Mouse (Mus musculus) midbrain, embryonic 15.5 days (tissue): Measurements from ENCODE around the gene Ice1. TPM values are rescaled to one million over a fixed set of nuclear protein-coding genes. Genes with fewer than 3 reads are reported as not detected.

ENCODE experiments used
- ATAC-seq: fragments of 200-750 bp; cut with Nextera tagmentation; replicated peaks from 2 replicates; pipeline ENCODE4 v1.8.0; 2017; ENCODE audit warnings: moderate TSS enrichment
- H3K27ac ChIP-seq: fragments of 300-500 bp; sonication (generic); 2 replicates; pipeline ENCODE4 v1.5.1; 2015; ENCODE audit warnings: mild to moderate bottlenecking, inconsistent platforms
- H3K27me3 ChIP-seq: fragments of 300-500 bp; sonication (generic); replicated peaks from 2 replicates; pipeline ENCODE4 v1.6.1; 2015; ENCODE audit warnings: inconsistent platforms
- H3K36me3 ChIP-seq: fragments of 300-500 bp; sonication (generic); replicated peaks from 2 replicates; pipeline ENCODE4 v1.6.1; 2015; ENCODE audit warnings: inconsistent platforms
- H3K4me1 ChIP-seq: fragments of 300-500 bp; sonication (generic); 2 replicates; pipeline ENCODE4 v1.6.1; 2015; ENCODE audit warnings: inconsistent platforms
- H3K4me2 ChIP-seq: fragments of 300-500 bp; sonication (generic); 2 replicates; pipeline ENCODE4 v1.6.1; 2015; ENCODE audit warnings: inconsistent platforms, mild to moderate bottlenecking, moderate library complexity
- H3K4me3 ChIP-seq: fragments of 300-500 bp; sonication (generic); 2 replicates; pipeline ENCODE4 v1.5.1; 2015; ENCODE audit warnings: mild to moderate bottlenecking, inconsistent platforms
- H3K9ac ChIP-seq: fragments of 300-500 bp; sonication (generic); 2 replicates; pipeline ENCODE4 v1.6.1; 2015; ENCODE audit warnings: mild to moderate bottlenecking, inconsistent platforms
- H3K9me3 ChIP-seq: fragments of 300-500 bp; sonication (generic); 2 replicates; pipeline ENCODE4 v1.6.1; 2016; ENCODE audit warnings: inconsistent platforms
- WGBS: fragments of 180-500 bp; shearing (Covaris S2); methylation state at CpG from one replicate; pipeline ENCODE4 v1.1.7; 2015; ENCODE audit warnings: mixed read lengths; 5-methylcytosine and 5-hydroxymethylcytosine counted together
- polyA plus RNA-seq: library from polyadenylated mRNA; unstranded; fragments of >200 nt; fragmentation: Nextera tagmentation; extraction: Ambion mirVana; gene quantifications from 2 replicates; pipeline ENCODE4 v1.2.1, GENCODE M21; 2015

Gene Ice1
- polyA plus RNA-seq, 1 experiment from 2014 or later, result 40.1 TPM

- no peak for ATAC-seq
- Histone ChIP-seq H3K9me3 (no peaks in the 10 kb centered on the region), H3K36me3 (peaks cover 54% of the 10 kb centered on the region), H3K4me2 (no peak overlapping the region), H3K4me3 (no peak overlapping the region), H3K27ac (no peak overlapping the region), H3K4me1 (no peaks in the 10 kb centered on the region), H3K27me3 (no peaks in the 10 kb centered on the region), H3K9ac (no peak overlapping the region)
- WGBS, result 80% methylated on average over 12 of the region's 12 CpGs
Observed at GRCm38 (mm10) chr13:70599964-70600619, 37.3 kb downstream of the Ice1 start.

DNA sequence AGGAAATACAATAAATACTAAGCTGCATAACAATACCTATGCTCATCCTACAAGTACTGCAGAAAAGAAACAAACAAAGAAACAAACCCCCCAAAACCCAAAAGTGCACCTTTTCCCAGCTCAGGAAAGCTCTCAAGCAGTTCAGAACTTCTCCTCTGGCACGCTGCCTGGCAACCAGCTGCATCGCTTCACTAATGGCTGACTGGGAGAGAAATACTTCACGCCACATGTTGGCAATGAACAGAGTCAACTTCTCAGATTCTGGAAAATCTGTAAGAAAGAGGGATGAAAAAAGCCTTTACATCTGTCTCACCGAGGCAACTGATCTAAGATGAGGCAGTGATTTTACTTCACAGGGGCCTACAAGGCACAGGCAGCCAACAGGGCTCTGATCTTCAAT lies 38.5 kb downstream of the Ice1 start:
- H3K4me3 ChIP-seq, result no peak overlapping the region
- no peak overlapping the region for H3K27ac ChIP-seq
- no peaks in the 10 kb centered on the region for H3K4me1 ChIP-seq
- no peak for ATAC-seq
- no peaks in the 10 kb centered on the region for H3K27me3 ChIP-seq
- no peak overlapping the region for H3K9ac ChIP-seq
- no peaks in the 10 kb centered on the region for H3K9me3 ChIP-seq
- H3K4me2 ChIP-seq, result no peak overlapping the region
- H3K36me3 ChIP-seq, result peaks cover 64% of the 10 kb centered on the region
- WGBS, result 85% methylated on average over 4 of the region's 4 CpGs

DNA sequence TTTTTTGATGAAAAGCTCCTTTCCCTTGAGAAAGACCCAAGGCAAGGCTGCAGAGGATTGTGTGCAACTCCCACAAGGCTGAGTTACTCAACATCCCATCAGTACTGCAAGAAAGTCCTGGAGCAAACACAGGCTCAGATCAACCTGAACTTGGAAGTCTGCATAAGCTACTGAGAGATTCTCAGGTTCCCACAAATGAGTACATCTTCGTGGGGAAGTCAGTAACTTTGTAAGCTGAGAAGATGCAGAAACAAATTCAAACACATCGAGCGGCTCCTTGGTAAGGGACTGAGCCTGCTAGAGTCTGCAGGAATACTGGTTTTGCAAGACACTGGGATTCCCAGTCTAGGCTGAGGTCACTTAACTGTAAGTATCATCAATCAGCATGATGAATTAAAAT lies 40.5 kb downstream of the Ice1 start:
- no peak overlapping the region for H3K27ac ChIP-seq
- H3K36me3 ChIP-seq, result peaks cover 65% of the 10 kb centered on the region
- 95% methylated on average over 3 of the region's 3 CpGs for WGBS
- no peak overlapping the region for H3K9ac ChIP-seq
- no peak for ATAC-seq
- no peaks in the 10 kb centered on the region for H3K27me3 ChIP-seq
- no peak overlapping the region for H3K4me2 ChIP-seq
- H3K4me3 ChIP-seq, result no peak overlapping the region
- no peaks in the 10 kb centered on the region for H3K9me3 ChIP-seq
- H3K4me1 ChIP-seq, result no peaks in the 10 kb centered on the region

DNA sequence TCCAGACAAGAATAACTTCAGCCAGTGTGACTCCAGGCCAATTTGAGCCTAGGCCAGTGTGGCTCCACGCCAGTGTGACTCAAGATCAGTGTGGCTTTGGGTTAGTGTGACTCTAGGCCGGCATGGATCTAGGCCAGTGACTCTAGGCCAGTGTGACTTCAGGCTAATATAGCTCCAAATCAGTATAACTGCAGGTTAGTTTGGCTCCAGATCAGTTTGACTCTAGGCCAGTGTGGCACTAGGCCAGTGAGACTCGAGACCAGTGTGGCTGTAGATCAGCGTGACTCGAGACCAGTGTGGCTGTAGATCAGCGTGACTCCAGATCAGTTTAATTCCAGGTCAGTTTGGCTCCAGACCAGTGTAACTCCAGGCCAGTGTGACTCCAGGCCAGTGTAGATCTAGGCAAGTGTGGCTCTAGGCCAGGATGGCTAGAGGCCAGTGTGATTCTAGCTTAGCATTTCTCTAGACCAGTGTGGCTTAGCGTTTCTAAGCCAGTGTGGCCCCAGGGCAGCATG lies 47.1 kb downstream of the Ice1 start:
- Histone ChIP-seq H3K27ac (no peak overlapping the region), H3K9ac (no peak overlapping the region), H3K9me3 (no peaks in the 10 kb centered on the region), H3K4me3 (no peak overlapping the region), H3K4me2 (no peak overlapping the region), H3K27me3 (no peaks in the 10 kb centered on the region), H3K4me1 (no peaks in the 10 kb centered on the region), H3K36me3 (peaks cover 54% of the 10 kb centered on the region)
- no peak for ATAC-seq
- 89% methylated on average over 7 of the region's 7 CpGs for WGBS

DNA sequence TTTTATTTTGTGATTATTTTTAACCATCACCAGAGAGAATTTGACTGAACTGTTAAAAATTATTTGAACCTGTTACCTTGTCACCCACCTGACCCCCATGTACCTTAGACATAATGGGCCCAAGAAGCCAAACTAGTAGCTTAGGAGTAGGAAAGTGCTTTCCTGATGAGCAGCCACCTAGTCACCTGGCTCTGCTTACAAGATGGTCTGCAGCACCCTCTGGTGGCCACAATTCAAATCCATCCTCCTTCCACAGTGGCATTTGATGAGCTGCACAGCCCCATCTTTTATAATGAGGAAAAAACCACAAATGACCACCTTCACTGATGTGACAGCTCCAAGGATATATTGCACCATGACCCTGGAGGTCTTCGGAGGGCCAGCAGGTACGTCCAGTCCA lies 50.5 kb downstream of the Ice1 start:
- H3K4me2 ChIP-seq, result no peak overlapping the region
- H3K36me3 ChIP-seq, result peaks cover 23% of the 10 kb centered on the region
- no peak overlapping the region for H3K9ac ChIP-seq
- 80% methylated on average over 2 of the region's 2 CpGs for WGBS
- no peak overlapping the region for H3K4me3 ChIP-seq
- no peak overlapping the region for H3K27ac ChIP-seq
- no peaks in the 10 kb centered on the region for H3K4me1 ChIP-seq
- peak; percentile 77 for ATAC-seq
- no peaks in the 10 kb centered on the region for H3K9me3 ChIP-seq
- no peaks in the 10 kb centered on the region for H3K27me3 ChIP-seq

DNA sequence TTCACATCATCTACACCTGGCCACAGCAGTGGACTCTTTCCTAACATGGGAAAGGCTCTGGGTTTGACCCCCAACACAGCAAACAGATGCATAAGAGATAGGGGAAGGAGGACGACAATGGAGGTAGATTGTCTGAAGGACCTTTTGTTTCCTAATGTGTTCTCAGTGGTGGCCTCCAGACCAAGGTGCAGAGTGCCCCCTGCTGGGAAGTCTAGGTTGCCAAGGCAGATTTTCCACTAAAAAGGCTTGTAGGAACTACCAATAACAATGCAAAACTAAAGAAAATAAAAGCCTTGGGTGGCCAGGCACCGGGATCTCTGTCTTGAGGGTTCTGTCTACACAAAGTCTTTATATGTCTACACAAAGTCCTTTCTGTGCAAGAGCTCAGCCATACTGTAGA lies 54.9 kb downstream of the Ice1 start:
- H3K36me3 ChIP-seq, result peaks cover 7% of the 10 kb centered on the region; the same call in 1 of the 2 replicates
- H3K4me1 ChIP-seq, result no peaks in the 10 kb centered on the region
- H3K27me3 ChIP-seq, result no peaks in the 10 kb centered on the region
- ATAC-seq, result no peak; the same call in 1 of the 2 replicates
- WGBS, result 23% methylated on average over 2 of the region's 2 CpGs
- no peak overlapping the region for H3K27ac ChIP-seq
- no peak overlapping the region for H3K4me2 ChIP-seq
- H3K9me3 ChIP-seq, result no peaks in the 10 kb centered on the region
- no peak overlapping the region for H3K4me3 ChIP-seq
- no peak overlapping the region for H3K9ac ChIP-seq

DNA sequence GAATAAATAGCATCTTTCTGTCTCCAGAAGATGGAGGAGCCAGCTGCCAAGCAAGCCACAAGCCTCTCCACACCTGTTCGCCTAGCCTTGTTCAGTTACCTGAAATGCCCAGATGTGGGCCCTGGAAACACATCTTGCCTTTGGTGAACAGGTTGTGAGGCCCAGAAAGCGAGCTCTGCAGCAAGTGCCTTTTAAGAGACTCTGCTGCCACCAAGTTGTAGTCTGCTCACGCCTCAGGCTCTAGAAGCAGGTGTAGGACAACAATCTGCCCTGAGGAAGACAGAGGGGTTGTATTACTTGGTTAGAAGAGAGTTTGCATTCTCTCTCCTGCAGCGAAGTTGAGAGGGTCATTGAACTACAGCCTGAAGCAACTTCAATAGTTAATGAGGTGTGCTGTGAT lies 55.9 kb downstream of the Ice1 start:
- ATAC-seq, result no peak; the same call in 1 of the 2 replicates
- 87% methylated on average over 4 of the region's 4 CpGs for WGBS
- Histone ChIP-seq H3K9ac (no peak overlapping the region), H3K4me2 (no peak overlapping the region), H3K9me3 (no peaks in the 10 kb centered on the region), H3K27ac (no peak overlapping the region), H3K4me3 (no peak overlapping the region), H3K27me3 (no peaks in the 10 kb centered on the region), H3K36me3 (peaks cover 7% of the 10 kb centered on the region; the same call in 1 of the 2 replicates), H3K4me1 (no peaks in the 10 kb centered on the region)

DNA sequence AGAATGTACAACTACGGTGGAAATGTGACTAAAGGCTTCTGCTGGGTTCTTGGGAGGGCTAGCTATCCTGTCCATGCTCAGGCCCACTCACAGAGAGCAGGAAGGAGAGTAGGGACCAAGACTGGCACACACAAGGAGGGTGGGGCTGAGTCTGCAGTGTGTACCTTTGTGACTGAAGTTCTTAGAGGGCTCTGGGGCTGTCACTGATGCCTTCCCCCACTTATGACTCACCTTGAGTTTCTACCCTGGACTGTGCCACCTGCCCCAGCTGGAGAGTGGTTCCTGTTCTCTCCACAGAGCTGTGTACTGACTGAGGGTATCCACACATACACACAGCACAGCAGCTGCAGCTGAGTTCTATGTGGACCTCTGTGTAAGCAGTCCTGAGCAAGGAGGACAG lies 63.2 kb downstream of the Ice1 start:
- Histone ChIP-seq H3K36me3 (no peaks in the 10 kb centered on the region), H3K4me2 (no peak overlapping the region), H3K4me1 (no peaks in the 10 kb centered on the region), H3K4me3 (no peak overlapping the region), H3K9ac (no peak overlapping the region), H3K9me3 (no peaks in the 10 kb centered on the region), H3K27me3 (no peaks in the 10 kb centered on the region), H3K27ac (no peak overlapping the region)
- ATAC-seq, result peak; percentile 41; the same call in 1 of the 2 replicates
- WGBS, result 90% methylated on average over 1 of the region's 1 CpGs

GRCm38 (mm10) chr13:70567889-70568288 lies 69.5 kb downstream of the Ice1 start:
- Histone ChIP-seq H3K36me3 (no peaks in the 10 kb centered on the region), H3K27ac (no peak overlapping the region), H3K27me3 (no peaks in the 10 kb centered on the region), H3K9ac (no peak overlapping the region), H3K4me1 (no peaks in the 10 kb centered on the region), H3K4me3 (no peak overlapping the region), H3K4me2 (no peak overlapping the region), H3K9me3 (no peaks in the 10 kb centered on the region)
- no peak for ATAC-seq
- WGBS, result 86% methylated on average over 2 of the region's 2 CpGs

GRCm38 (mm10) chr13:70553456-70553855 lies 84.0 kb downstream of the Ice1 start:
- Histone ChIP-seq H3K27me3 (no peaks in the 10 kb centered on the region), H3K4me3 (no peak overlapping the region), H3K9me3 (no peaks in the 10 kb centered on the region), H3K36me3 (no peaks in the 10 kb centered on the region), H3K9ac (no peak overlapping the region), H3K4me2 (no peak overlapping the region), H3K27ac (no peak overlapping the region), H3K4me1 (no peaks in the 10 kb centered on the region)
- no peak for ATAC-seq
- WGBS, result 67% methylated on average over 5 of the region's 5 CpGs

DNA sequence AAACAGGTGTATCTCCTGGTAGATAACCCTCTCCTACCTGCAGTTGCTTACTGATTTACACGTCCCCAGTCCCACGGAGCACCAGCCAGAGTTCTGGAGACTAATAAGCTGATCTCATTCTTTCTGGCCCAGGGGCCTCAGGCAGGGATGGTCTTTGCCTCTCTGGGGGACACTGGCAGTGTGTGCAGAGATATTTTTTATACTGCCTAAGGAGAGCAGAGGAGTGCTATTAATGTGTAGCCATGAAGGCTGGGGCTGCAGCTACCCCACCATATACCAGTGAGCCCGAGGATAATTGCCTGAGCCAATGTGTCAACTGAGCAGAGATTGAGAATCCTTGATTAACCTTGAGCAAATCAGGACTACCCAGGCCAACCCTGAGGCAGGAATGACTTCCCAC lies 90.0 kb downstream of the Ice1 start:
- H3K4me1 ChIP-seq, result 0 out of 2 replicates have a peak, but pooled peaks cover 6% of the 10 kb centered on the region
- no peaks in the 10 kb centered on the region for H3K36me3 ChIP-seq
- peak; percentile 72 for ATAC-seq
- no peak overlapping the region for H3K4me3 ChIP-seq
- no peaks in the 10 kb centered on the region for H3K9me3 ChIP-seq
- H3K27ac ChIP-seq, result no peak overlapping the region
- 13% methylated on average over 3 of the region's 3 CpGs for WGBS
- H3K4me2 ChIP-seq, result no peak overlapping the region
- no peak overlapping the region for H3K9ac ChIP-seq
- H3K27me3 ChIP-seq, result no peaks in the 10 kb centered on the region

- Histone ChIP-seq H3K27ac (no peak overlapping the region), H3K36me3 (no peaks in the 10 kb centered on the region), H3K27me3 (no peaks in the 10 kb centered on the region), H3K4me2 (no peak overlapping the region), H3K4me1 (0 out of 2 replicates have a peak, but pooled peaks cover 6% of the 10 kb centered on the region), H3K4me3 (no peak overlapping the region), H3K9me3 (no peaks in the 10 kb centered on the region), H3K9ac (no peak overlapping the region)
- no peak for ATAC-seq
- 15% methylated on average over 1 of the region's 1 CpGs for WGBS
Observed at GRCm38 (mm10) chr13:70545261-70545660, 92.2 kb downstream of the Ice1 start.

DNA sequence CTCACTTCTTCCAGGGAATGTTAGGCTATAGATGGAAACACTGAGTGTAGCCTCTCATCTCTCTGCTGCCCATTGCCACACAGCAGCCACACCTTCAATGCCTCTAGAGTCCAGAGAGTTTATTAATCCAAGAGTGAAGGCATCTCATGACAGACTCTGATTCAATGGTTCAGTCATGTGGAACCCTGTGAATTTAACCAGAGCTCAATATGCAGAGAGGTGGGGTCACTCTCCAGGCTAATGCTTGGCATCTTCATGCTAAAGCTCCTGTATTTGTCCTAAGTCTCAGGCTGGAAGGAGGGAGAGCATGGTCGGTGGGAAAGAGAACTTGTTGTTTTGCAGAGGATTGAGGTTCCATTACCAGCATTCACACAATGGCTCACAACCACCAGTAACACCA lies 97.6 kb downstream of the Ice1 start:
- Histone ChIP-seq H3K9me3 (no peaks in the 10 kb centered on the region), H3K36me3 (no peaks in the 10 kb centered on the region), H3K27ac (no peak overlapping the region), H3K4me3 (no peak overlapping the region), H3K4me2 (no peak overlapping the region), H3K27me3 (no peaks in the 10 kb centered on the region), H3K4me1 (no peaks in the 10 kb centered on the region), H3K9ac (no peak overlapping the region)
- 59% methylated on average over 1 of the region's 1 CpGs for WGBS
- no peak for ATAC-seq
